Mouse (Mus musculus) megakaryocyte-erythroid progenitor cell, adult 5-6 weeks (primary cell): ENCODE measurements at regions not wholly inside any gene's neighbourhood (a gene's known extent, or its start where the extent isn't known, plus 50 kb on each side); places are given as distances from the start of the nearest gene placed in this dataset.

Experiments used
- ATAC-seq: replicated peaks from 2 replicates; pipeline ENCODE4 v1.8.0; 2016; ENCODE audit warnings: mild to moderate bottlenecking, inconsistent platforms; ENCODE audit not compliant: severe bottlenecking, poor library complexity, low FRiP score, low TSS enrichment

GRCm38 (mm10) chr14:78376591-78376990, 68.7 kb upstream of the Tnfsf11 start:
- no peak for ATAC-seq

DNA sequence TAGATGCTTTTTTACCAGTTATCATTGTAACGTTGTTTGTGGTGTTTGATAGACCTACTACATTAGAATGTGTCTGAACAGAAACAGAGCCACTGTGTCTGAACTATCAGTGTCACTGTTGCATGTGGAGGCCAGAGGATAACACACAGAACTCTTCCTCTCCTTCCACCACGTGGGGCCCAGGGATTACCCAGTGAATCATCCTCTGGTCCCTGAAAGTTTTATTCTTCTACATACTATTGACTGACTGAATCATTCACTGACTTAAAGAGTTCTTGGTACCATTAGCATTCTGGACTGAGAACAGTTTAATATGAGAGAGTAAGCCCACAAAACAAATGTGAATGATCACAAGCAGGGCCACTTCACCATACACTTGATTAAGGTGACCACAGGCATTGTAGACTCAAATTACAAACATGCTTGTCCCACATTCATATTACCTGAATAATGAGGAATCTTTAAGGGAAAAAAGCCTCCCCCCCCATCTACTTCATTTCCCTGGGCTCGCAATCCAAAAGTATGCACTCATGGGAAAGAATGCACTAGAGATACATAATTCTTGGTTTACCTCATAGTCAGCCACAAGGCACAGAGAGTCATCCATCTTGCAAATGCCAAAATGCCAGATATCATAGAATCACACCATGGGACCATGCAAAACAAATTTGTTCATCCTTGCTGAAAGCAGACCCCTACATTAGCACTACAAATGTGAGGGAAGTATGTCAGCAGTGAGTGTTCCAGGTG, 68.1 kb upstream of the Tnfsf11 start:
- no peak for ATAC-seq

GRCm38 (mm10) chr14:78372102-78372501, 64.3 kb upstream of the Tnfsf11 start:
- no peak for ATAC-seq

- ATAC-seq = no peak
Measured at GRCm38 (mm10) chr14:78368881-78369280, 61.0 kb upstream of the Tnfsf11 start.

- ATAC-seq = no peak
Measured at GRCm38 (mm10) chr14:78364822-78365221, 57.0 kb upstream of the Tnfsf11 start.

GRCm38 (mm10) chr14:78363123-78363522, 55.3 kb upstream of the Tnfsf11 start:
- no peak for ATAC-seq
